Mouse (Mus musculus) embryonic facial prominence, embryonic 11.5 days (tissue): ENCODE measurements at regions not wholly inside any gene's neighbourhood (a gene's known extent, or its start where the extent isn't known, plus 50 kb on each side); places are given as distances from the start of the nearest gene placed in this dataset.

Experiments
- ATAC-seq: fragments of 200-750 bp; cut with Nextera tagmentation; replicated peaks from 2 replicates; pipeline ENCODE4 v1.8.0; 2017; ENCODE audit warnings: low read depth; ENCODE audit not compliant: insufficient number of reproducible peaks, low FRiP score, low TSS enrichment
- DNase-seq: peaks from one replicate; pipeline ENCODE4 v3.0.0-alpha.2; 2015; ENCODE audit warnings: low spot score
- H3K27ac ChIP-seq: fragments of 300-500 bp; sonication (generic); replicated peaks from 2 replicates; pipeline ENCODE4 v1.5.1; 2014; ENCODE audit warnings: mild to moderate bottlenecking, low read depth, low read length, control low read depth
- H3K27me3 ChIP-seq: fragments of 300-500 bp; sonication (generic); 2 replicates; pipeline ENCODE4 v1.6.1; 2014; ENCODE audit warnings: mild to moderate bottlenecking, low read length, moderate library complexity, mixed read lengths; ENCODE audit not compliant: control insufficient read depth, insufficient read depth
- H3K36me3 ChIP-seq: fragments of 300-500 bp; sonication (generic); replicated peaks from 2 replicates; pipeline ENCODE4 v1.6.1; 2014; ENCODE audit warnings: low read depth, mild to moderate bottlenecking, low read length, moderate library complexity, mixed read lengths; ENCODE audit not compliant: control insufficient read depth, insufficient read depth
- H3K4me1 ChIP-seq: fragments of 300-500 bp; sonication (generic); 2 replicates; pipeline ENCODE4 v1.6.1; 2014; ENCODE audit warnings: low read length, mixed read lengths; ENCODE audit not compliant: control insufficient read depth, insufficient read depth
- H3K4me2 ChIP-seq: fragments of 300-500 bp; sonication (generic); 2 replicates; pipeline ENCODE4 v1.6.1; 2014; ENCODE audit warnings: low read depth, mild to moderate bottlenecking, control low read depth, low read length, moderate library complexity
- H3K4me3 ChIP-seq: fragments of 300-500 bp; sonication (generic); 2 replicates; pipeline ENCODE4 v1.5.1; 2014; ENCODE audit warnings: low read depth, low read length, control low read depth
- H3K9ac ChIP-seq: fragments of 300-500 bp; sonication (generic); replicated peaks from 2 replicates; pipeline ENCODE4 v1.6.1; 2014; ENCODE audit warnings: mild to moderate bottlenecking, control low read depth, low read length
- H3K9me3 ChIP-seq: fragments of 300-500 bp; sonication (generic); replicated peaks from 2 replicates; pipeline ENCODE4 v1.6.1; 2016; ENCODE audit warnings: mild to moderate bottlenecking, low read length, inconsistent platforms, mixed read lengths; ENCODE audit not compliant: control insufficient read depth
- WGBS: fragments of 180-500 bp; shearing (Covaris S2); extraction: QIAGEN DNeasy Blood & Tissue Kit; methylation state at CpG from one replicate; pipeline ENCODE4 v1.1.7; 2014; 5-methylcytosine and 5-hydroxymethylcytosine counted together

GRCm38 (mm10) chr19:49423059-49423900, 1217.5 kb downstream of the Sorcs3 start:
- DNase-seq = no peak
- H3K4me3 ChIP-seq = no peak overlapping the region
- H3K27me3 ChIP-seq = no peaks in the 10 kb centered on the region
- no peak overlapping the region for H3K9ac ChIP-seq
- H3K4me1 ChIP-seq = no peaks in the 10 kb centered on the region
- no peaks in the 10 kb centered on the region for H3K9me3 ChIP-seq
- no peaks in the 10 kb centered on the region for H3K36me3 ChIP-seq
- no peak overlapping the region for H3K27ac ChIP-seq
- 78% methylated on average over 7 of the region's 7 CpGs for WGBS
- no peak for ATAC-seq
- no peak overlapping the region for H3K4me2 ChIP-seq
